ENCODE assay signal across 8 mouse cellular contexts in genomic region chr2:51238131-51238931, GRCm38 (mm10).
A peak's percentile ranks its signal among the peaks of the same experiment; 100 is the strongest.
DNase-seq lines count a peak whose midpoint lies in the region; ATAC-seq and TF ChIP-seq lines count a peak whose summit lies in the region.

No protein-coding gene starts in this region.

- no peak overlapping the region for H3K27ac ChIP-seq in kidney, embryonic 16.5 days (ENCODE audit: low read length)
- H3K27ac ChIP-seq in hindbrain, postnatal 0 days = no peak overlapping the region
- H3K27ac ChIP-seq in neural tube, embryonic 15.5 days (replicated peaks) = no peak overlapping the region

- peak overlapping the region; percentile 47 for H3K4me2 ChIP-seq in kidney, embryonic 16.5 days (replicated peaks; ENCODE audit: low read depth, low read length)
- peak overlapping the region; percentile 42 for H3K4me2 ChIP-seq in hindbrain, postnatal 0 days (ENCODE audit: low read depth, low read length)
- H3K4me2 ChIP-seq in neural tube, embryonic 15.5 days = peak overlapping the region; percentile 36

- H3K4me1 ChIP-seq in kidney, embryonic 16.5 days (ENCODE audit: insufficient read depth, low read length) = peaks cover 12% of the 10 kb centered on the region
- no peaks in the 10 kb centered on the region for H3K4me1 ChIP-seq in hindbrain, postnatal 0 days (ENCODE audit: insufficient read depth, low read length)
- peaks cover 4% of the 10 kb centered on the region; the same call in 1 of the 2 replicates for H3K4me1 ChIP-seq in neural tube, embryonic 15.5 days

- H3K27me3 ChIP-seq in kidney, embryonic 16.5 days (ENCODE audit: insufficient read depth, low read length) = no peaks in the 10 kb centered on the region
- no peaks in the 10 kb centered on the region for H3K27me3 ChIP-seq in hindbrain, postnatal 0 days (ENCODE audit: insufficient read depth, low read length)
- no peaks in the 10 kb centered on the region for H3K27me3 ChIP-seq in neural tube, embryonic 15.5 days (replicated peaks)

- WGBS in kidney, embryonic 16.5 days = 6% methylated on average over 16 of the region's 16 CpGs
- WGBS in hindbrain, postnatal 0 days = 13% methylated on average over 16 of the region's 16 CpGs
- WGBS in neural tube, embryonic 15.5 days = 13% methylated on average over 16 of the region's 16 CpGs

- H3K9ac ChIP-seq in kidney, embryonic 16.5 days (replicated peaks; ENCODE audit: low read length) = no peak overlapping the region
- no peak overlapping the region for H3K9ac ChIP-seq in hindbrain, postnatal 0 days (replicated peaks; ENCODE audit: low read length)
- no peak overlapping the region for H3K9ac ChIP-seq in neural tube, embryonic 15.5 days (replicated peaks)

- peak; percentile 59; the same call in 1 of the 2 replicates for ATAC-seq in kidney, embryonic 16.5 days (ENCODE audit: low FRiP score, low TSS enrichment)
- 0 out of 2 replicates have a peak, but pooled peaks have one; percentile 40 for ATAC-seq in hindbrain, postnatal 0 days
- ATAC-seq in neural tube, embryonic 15.5 days (ENCODE audit: low FRiP score) = no peak
- ATAC-seq in megakaryocyte progenitor cell, adult 5-6 weeks (replicated peaks; ENCODE audit: poor library complexity) = no peak
- no peak for ATAC-seq in erythroid progenitor cell, adult 5-6 weeks (replicated peaks; ENCODE audit: low FRiP score, poor library complexity, severe bottlenecking)

- no peak for TF ChIP-seq CTCF in hindbrain, postnatal 0 days (IDR thresholded peaks at IDR 0.05; ENCODE audit: low read depth)

- H3K9me3 ChIP-seq in kidney, embryonic 16.5 days (ENCODE audit: low read length) = no peaks in the 10 kb centered on the region
- no peaks in the 10 kb centered on the region for H3K9me3 ChIP-seq in hindbrain, postnatal 0 days (ENCODE audit: low read length)
- no peaks in the 10 kb centered on the region for H3K9me3 ChIP-seq in neural tube, embryonic 15.5 days (replicated peaks)

- H3K4me3 ChIP-seq in kidney, embryonic 16.5 days (ENCODE audit: low read length) = peak overlapping the region; percentile 23
- H3K4me3 ChIP-seq in hindbrain, postnatal 0 days (ENCODE audit: low read length) = no peak overlapping the region
- H3K4me3 ChIP-seq in neural tube, embryonic 15.5 days (replicated peaks) = no peak overlapping the region

- H3K36me3 ChIP-seq in kidney, embryonic 16.5 days (ENCODE audit: insufficient read depth, low read length) = no peaks in the 10 kb centered on the region
- no peaks in the 10 kb centered on the region for H3K36me3 ChIP-seq in hindbrain, postnatal 0 days (ENCODE audit: insufficient read depth, low read length)
- no peaks in the 10 kb centered on the region for H3K36me3 ChIP-seq in neural tube, embryonic 15.5 days

- no peak for DNase-seq in kidney, postnatal 14 days
- peak; percentile 78 for DNase-seq in embryo, embryonic 11 days
- peak; percentile 36 for DNase-seq in hindbrain, postnatal 0 days (ENCODE audit: low spot score)
- DNase-seq in thymus, postnatal 4 days = no peak

Comparison
In these comparisons a context has a peak if more than half of its experiments do, and no peak if none do; other contexts are left out.
1. ATAC-seq: peak in kidney, embryonic 16.5 days (single experiment) and hindbrain, postnatal 0 days (single experiment); none in neural tube, embryonic 15.5 days (single experiment), megakaryocyte progenitor cell, adult 5-6 weeks (single experiment) and erythroid progenitor cell, adult 5-6 weeks (single experiment).
2. DNase-seq: peak in embryo, embryonic 11 days (single experiment) and hindbrain, postnatal 0 days (single experiment); none in kidney, postnatal 14 days (single experiment) and thymus, postnatal 4 days (single experiment).
3. Peak in every context shown above with its lines, with median percentiles within 50 percentile points of each other: H3K4me2 ChIP-seq.